Mouse (Mus musculus): ENCODE results near the gene Zc3h4. TPM values are rescaled to one million over a fixed set of nuclear protein-coding genes. Genes with fewer than 3 reads are reported as not detected.
A peak's percentile ranks its signal among the peaks of the same experiment; 100 is the strongest.
"Not testable (repeated sequence)": the region's sequence is repeated elsewhere in the genome, so short reads cannot be mapped to it uniquely, and the experiment has no call there.

The Zc3h4 gene
- polyA plus RNA-seq, 1 experiment from 2014 or later: 20.7 TPM

DNA sequence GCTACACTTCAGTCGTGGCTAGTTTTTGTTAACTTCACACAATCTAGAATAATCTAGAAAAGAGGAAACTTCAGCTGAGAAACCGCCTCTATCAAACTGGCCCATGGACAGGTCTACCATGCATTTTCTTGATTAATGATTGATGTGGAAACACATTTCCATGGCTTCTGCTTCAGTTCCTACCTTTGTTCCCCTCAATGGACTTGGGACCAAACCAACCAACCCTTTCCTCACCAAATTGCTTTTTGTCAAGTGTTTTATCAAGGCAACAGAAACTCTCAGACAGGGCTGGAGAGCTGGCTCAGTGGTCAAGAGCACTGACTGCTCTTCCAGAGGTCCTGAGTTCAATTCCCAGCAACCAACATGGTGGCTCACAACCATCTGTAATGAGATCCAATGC, 30.1 kb upstream of the Zc3h4 start:
- no peak for DNase-seq (ENCODE audit: low spot score)
- Histone ChIP-seq H3K9ac (ENCODE audit: low read depth, low read length) (no peak overlapping the region), H3K9me3 (ENCODE audit: control insufficient read depth, low read length) (no peaks in the 10 kb centered on the region), H3K36me3 (ENCODE audit: control insufficient read depth, insufficient read depth, low read length) (peaks cover 20% of the 10 kb centered on the region), H3K4me2 (replicated peaks; ENCODE audit: low read depth, low read length) (no peak overlapping the region), H3K4me3 (ENCODE audit: low read depth, low read length) (no peak overlapping the region), H3K27ac (ENCODE audit: low read depth, low read length) (no peak overlapping the region), H3K27me3 (ENCODE audit: control insufficient read depth, insufficient read depth, low read length) (no peaks in the 10 kb centered on the region), H3K4me1 (replicated peaks; ENCODE audit: control insufficient read depth, insufficient read depth, low read length) (peaks cover 7% of the 10 kb centered on the region)
- 94% methylated on average over 2 of the region's 2 CpGs for WGBS
- ATAC-seq (ENCODE audit: low FRiP score): no peak

DNA sequence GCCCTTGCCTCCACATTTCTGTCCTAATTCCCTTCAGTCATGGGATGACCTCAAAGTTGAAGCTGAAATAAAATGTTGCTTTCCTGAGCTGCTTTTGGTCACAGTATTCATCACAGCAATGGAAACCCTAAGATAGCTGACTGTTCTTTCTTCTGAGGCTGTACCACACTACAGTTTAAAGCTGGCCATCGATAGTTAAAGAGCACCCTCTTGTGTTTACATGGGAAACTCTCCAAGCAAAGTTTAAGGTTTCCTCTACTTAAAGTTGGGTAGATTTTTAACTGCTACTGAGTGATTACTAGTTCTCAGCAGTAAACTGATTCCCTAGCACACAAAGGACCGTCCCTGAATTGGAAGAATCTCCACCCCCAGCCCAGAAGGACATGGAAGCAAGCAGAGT, 27.0 kb upstream of the Zc3h4 start:
- WGBS: 73% methylated on average over 2 of the region's 2 CpGs
- ATAC-seq (ENCODE audit: low FRiP score): no peak
- no peak overlapping the region for H3K4me2 ChIP-seq (replicated peaks; ENCODE audit: low read depth, low read length)
- no peaks in the 10 kb centered on the region for H3K27me3 ChIP-seq (ENCODE audit: control insufficient read depth, insufficient read depth, low read length)
- H3K4me1 ChIP-seq (replicated peaks; ENCODE audit: control insufficient read depth, insufficient read depth, low read length): no peaks in the 10 kb centered on the region
- H3K36me3 ChIP-seq (ENCODE audit: control insufficient read depth, insufficient read depth, low read length): peaks cover 11% of the 10 kb centered on the region
- H3K27ac ChIP-seq (ENCODE audit: low read depth, low read length): no peak overlapping the region
- no peak for DNase-seq (ENCODE audit: low spot score)
- no peak overlapping the region for H3K4me3 ChIP-seq (ENCODE audit: low read depth, low read length)
- no peak overlapping the region for H3K9ac ChIP-seq (ENCODE audit: low read depth, low read length)
- H3K9me3 ChIP-seq (ENCODE audit: control insufficient read depth, low read length): no peaks in the 10 kb centered on the region

DNA sequence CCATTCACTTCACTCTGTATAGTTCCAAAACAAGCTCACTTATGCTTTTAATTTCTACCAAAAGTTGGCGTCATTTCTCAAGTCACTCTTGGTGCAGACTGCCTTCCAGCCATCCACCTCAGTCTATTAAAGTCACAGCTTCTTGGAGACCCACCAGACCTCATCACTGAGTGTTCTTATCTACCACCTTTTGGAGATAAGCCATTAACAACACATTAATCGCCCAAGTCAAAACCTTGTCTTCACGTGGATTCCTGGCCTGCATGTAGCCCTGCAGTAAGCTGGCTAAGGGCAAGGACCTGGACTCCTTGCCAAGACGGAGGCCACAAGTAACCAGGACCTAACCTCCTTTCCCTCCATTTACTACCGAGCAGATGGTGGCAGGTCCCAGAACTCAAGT, 25.7 kb upstream of the Zc3h4 start:
- ATAC-seq (ENCODE audit: low FRiP score) (no peak), DNase-seq (ENCODE audit: low spot score) (no peak)
- Histone ChIP-seq H3K4me1 (replicated peaks; ENCODE audit: control insufficient read depth, insufficient read depth, low read length) (no peaks in the 10 kb centered on the region), H3K27me3 (ENCODE audit: control insufficient read depth, insufficient read depth, low read length) (no peaks in the 10 kb centered on the region), H3K36me3 (ENCODE audit: control insufficient read depth, insufficient read depth, low read length) (peaks cover 11% of the 10 kb centered on the region), H3K4me2 (replicated peaks; ENCODE audit: low read depth, low read length) (no peak overlapping the region), H3K27ac (ENCODE audit: low read depth, low read length) (no peak overlapping the region), H3K4me3 (ENCODE audit: low read depth, low read length) (no peak overlapping the region), H3K9me3 (ENCODE audit: control insufficient read depth, low read length) (no peaks in the 10 kb centered on the region), H3K9ac (ENCODE audit: low read depth, low read length) (no peak overlapping the region)
- WGBS: 94% methylated on average over 5 of the region's 5 CpGs

DNA sequence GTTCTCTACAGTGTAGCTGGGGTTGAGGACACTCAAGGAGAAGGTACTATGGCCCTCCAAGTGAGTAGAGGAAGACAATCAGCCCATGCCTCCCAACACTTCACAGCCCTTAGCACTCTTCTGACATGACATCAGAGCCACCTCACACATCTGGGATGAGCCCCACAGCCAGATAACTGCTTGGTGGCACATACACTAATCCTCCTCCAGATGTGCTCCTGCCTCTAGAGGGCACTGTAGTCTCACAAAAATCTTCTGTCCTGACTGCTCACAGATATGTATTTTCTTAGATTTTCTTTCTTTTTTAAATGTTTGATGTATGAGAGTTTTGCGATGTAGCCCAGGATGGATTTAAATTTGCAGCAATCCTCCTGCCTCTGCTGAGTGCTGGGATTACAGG, 24.2 kb upstream of the Zc3h4 start:
- no peaks in the 10 kb centered on the region for H3K27me3 ChIP-seq (ENCODE audit: control insufficient read depth, insufficient read depth, low read length)
- H3K36me3 ChIP-seq (ENCODE audit: control insufficient read depth, insufficient read depth, low read length): peaks cover 11% of the 10 kb centered on the region
- ATAC-seq (ENCODE audit: low FRiP score): no peak
- no peak overlapping the region for H3K27ac ChIP-seq (ENCODE audit: low read depth, low read length)
- WGBS: 88% methylated on average over 1 of the region's 1 CpGs
- H3K9ac ChIP-seq (ENCODE audit: low read depth, low read length): no peak overlapping the region
- H3K4me1 ChIP-seq (replicated peaks; ENCODE audit: control insufficient read depth, insufficient read depth, low read length): no peaks in the 10 kb centered on the region
- no peak overlapping the region for H3K4me2 ChIP-seq (replicated peaks; ENCODE audit: low read depth, low read length)
- no peaks in the 10 kb centered on the region for H3K9me3 ChIP-seq (ENCODE audit: control insufficient read depth, low read length)
- peak; percentile 45 for DNase-seq (ENCODE audit: low spot score)
- no peak overlapping the region for H3K4me3 ChIP-seq (ENCODE audit: low read depth, low read length)

DNA sequence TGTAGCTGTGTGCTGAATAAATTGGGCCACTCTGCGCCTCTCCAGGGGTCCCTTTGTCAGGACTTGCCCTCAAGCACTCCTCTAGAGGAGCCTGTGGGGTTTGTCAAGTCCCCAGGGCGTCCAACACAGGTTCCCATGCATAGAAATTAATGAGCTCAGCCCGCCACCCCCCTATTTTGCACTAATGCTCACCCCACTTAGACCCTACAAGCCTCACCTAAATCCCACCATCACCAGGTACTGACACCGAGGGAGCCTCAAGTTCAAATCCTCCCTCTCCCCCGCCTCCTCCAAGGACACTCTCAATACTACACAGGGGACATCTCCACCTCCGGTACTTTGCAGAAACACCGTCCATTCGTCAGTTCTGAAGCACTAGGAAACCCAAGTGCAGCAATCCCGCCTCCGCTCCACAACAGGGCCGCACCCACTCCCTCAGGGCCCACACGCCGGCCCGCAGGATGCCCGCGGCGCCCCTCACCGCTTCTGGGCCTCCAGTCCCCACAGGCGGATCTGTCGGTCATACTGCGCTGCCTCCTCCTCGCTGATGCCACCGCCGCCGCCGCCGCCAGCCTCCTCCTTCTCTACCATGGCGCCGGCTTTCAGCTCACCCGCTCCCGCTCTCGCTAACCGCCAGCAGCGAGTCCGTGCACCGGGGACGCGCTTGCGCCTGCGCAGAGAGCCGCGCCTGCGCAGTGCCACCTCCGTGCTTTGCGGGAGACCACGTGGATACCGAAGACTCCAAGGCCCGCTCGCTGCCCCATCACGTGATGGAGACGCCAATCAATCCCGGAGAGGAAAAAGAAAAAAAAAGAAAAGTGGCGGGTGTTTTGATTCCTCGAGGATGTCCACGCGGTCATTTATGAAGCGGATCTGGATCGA, 13.3 kb upstream of the Zc3h4 start, which contains the start of gene Sae1:
Sae1 (minus strand) TSS at position 647 of the 882 bp plus-strand sequence.
- Histone ChIP-seq H3K4me2 (replicated peaks; ENCODE audit: low read depth, low read length) (peak within 1 kb of the TSS; percentile 77), H3K36me3 (ENCODE audit: control insufficient read depth, insufficient read depth, low read length) (no peaks in the 10 kb centered on the region), H3K27ac (ENCODE audit: low read depth, low read length) (peak within 1 kb of the TSS; percentile 55), H3K4me3 (ENCODE audit: low read depth, low read length) (peak within 1 kb of the TSS; percentile 68), H3K9ac (ENCODE audit: low read depth, low read length) (peak within 1 kb of the TSS; percentile 90), H3K27me3 (ENCODE audit: control insufficient read depth, insufficient read depth, low read length) (no peaks in the 10 kb centered on the region), H3K4me1 (replicated peaks; ENCODE audit: control insufficient read depth, insufficient read depth, low read length) (no peaks in the 10 kb centered on the region), H3K9me3 (ENCODE audit: control insufficient read depth, low read length) (no peaks in the 10 kb centered on the region)
- DNase-seq (ENCODE audit: low spot score) (peak; percentile 98), ATAC-seq (ENCODE audit: low FRiP score) (peak; percentile 95)
- WGBS: under 1% methylated on average over 57 of the region's 58 CpGs

DNA sequence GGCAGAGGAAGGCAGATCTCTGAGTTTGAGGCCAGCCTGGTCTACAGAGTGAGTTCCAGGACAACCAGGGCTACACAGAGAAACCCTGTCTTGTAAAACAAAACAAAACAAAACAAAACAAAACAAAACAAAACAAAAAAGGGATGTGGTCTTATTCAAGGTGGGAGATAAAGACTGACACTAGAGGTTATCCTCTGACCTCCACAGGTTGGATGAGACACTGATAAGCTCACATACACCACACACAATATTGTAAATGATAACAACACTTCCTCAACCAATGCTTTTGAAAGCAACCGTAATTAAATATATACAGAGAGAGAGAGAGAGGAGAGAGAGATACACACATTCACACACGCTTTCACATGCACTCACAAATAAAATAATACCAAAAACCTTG, 10.8 kb upstream of the Zc3h4 start:
- not testable (repeated sequence) for H3K4me1 ChIP-seq (replicated peaks; ENCODE audit: control insufficient read depth, insufficient read depth, low read length); H3K27me3 ChIP-seq (ENCODE audit: control insufficient read depth, insufficient read depth, low read length); H3K27ac ChIP-seq (ENCODE audit: low read depth, low read length); H3K9ac ChIP-seq (ENCODE audit: low read depth, low read length); H3K4me3 ChIP-seq (ENCODE audit: low read depth, low read length); H3K36me3 ChIP-seq (ENCODE audit: control insufficient read depth, insufficient read depth, low read length); DNase-seq (ENCODE audit: low spot score); H3K9me3 ChIP-seq (ENCODE audit: control insufficient read depth, low read length); H3K4me2 ChIP-seq (replicated peaks; ENCODE audit: low read depth, low read length); ATAC-seq (ENCODE audit: low FRiP score)
- 78% methylated on average over 2 of the region's 2 CpGs for WGBS

DNA sequence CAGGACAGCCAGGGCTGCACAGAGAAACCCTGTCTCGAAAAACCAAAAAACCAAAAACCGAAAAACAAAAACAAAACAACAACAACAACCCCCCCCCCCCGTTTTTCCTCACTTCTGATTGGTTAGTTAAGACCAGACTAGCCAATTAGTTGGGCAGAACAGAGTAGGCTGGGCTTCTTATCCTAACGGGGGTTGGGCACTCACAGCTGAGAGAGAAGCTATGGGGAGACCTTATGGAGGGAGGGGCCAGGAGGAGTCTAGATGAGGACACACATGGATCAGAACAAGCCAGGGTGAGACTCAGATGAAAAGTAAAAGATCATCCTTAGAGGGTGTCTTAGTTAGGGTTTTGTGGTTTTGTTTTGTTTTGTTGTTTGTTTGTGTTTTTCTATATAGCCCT, 7.8 kb upstream of the Zc3h4 start:
- no peaks in the 10 kb centered on the region for H3K9me3 ChIP-seq (ENCODE audit: control insufficient read depth, low read length)
- WGBS: 43% methylated on average over 4 of the region's 4 CpGs
- ATAC-seq (ENCODE audit: low FRiP score): no peak
- no peak overlapping the region for H3K9ac ChIP-seq (ENCODE audit: low read depth, low read length)
- H3K36me3 ChIP-seq (ENCODE audit: control insufficient read depth, insufficient read depth, low read length): no peaks in the 10 kb centered on the region
- no peak overlapping the region for H3K4me3 ChIP-seq (ENCODE audit: low read depth, low read length)
- H3K4me1 ChIP-seq (replicated peaks; ENCODE audit: control insufficient read depth, insufficient read depth, low read length): no peaks in the 10 kb centered on the region
- H3K27me3 ChIP-seq (ENCODE audit: control insufficient read depth, insufficient read depth, low read length): no peaks in the 10 kb centered on the region
- H3K4me2 ChIP-seq (replicated peaks; ENCODE audit: low read depth, low read length): no peak overlapping the region
- no peak overlapping the region for H3K27ac ChIP-seq (ENCODE audit: low read depth, low read length)
- DNase-seq (ENCODE audit: low spot score): no peak

DNA sequence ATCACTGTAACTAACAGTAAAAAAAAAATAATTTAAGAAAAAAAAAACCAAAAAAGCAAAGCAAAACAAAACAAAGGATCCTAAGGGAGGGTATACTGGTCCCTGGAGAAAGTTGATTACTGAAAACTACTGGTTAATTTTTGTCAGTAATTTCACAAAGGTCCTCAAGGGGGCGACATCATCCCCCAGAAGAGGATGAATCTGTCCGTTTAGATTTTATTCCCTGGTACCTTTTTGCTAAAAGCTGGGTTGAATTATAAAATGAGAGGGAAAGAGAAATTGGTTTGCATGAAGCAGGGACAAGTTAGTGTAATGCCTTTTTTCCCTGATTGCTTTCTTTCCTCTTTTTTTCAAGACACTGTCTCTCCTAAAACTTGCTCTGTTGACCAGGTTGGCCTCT, 4.8 kb upstream of the Zc3h4 start:
- Histone ChIP-seq H3K27ac (ENCODE audit: low read depth, low read length) (no peak overlapping the region), H3K9me3 (ENCODE audit: control insufficient read depth, low read length) (no peaks in the 10 kb centered on the region), H3K27me3 (ENCODE audit: control insufficient read depth, insufficient read depth, low read length) (no peaks in the 10 kb centered on the region), H3K9ac (ENCODE audit: low read depth, low read length) (no peak overlapping the region), H3K4me2 (replicated peaks; ENCODE audit: low read depth, low read length) (no peak overlapping the region), H3K4me3 (ENCODE audit: low read depth, low read length) (no peak overlapping the region), H3K4me1 (replicated peaks; ENCODE audit: control insufficient read depth, insufficient read depth, low read length) (no peaks in the 10 kb centered on the region), H3K36me3 (ENCODE audit: control insufficient read depth, insufficient read depth, low read length) (no peaks in the 10 kb centered on the region)
- DNase-seq (ENCODE audit: low spot score) (peak; percentile 70), ATAC-seq (ENCODE audit: low FRiP score) (no peak)
- WGBS: 0% methylated on average over 2 of the region's 2 CpGs

DNA sequence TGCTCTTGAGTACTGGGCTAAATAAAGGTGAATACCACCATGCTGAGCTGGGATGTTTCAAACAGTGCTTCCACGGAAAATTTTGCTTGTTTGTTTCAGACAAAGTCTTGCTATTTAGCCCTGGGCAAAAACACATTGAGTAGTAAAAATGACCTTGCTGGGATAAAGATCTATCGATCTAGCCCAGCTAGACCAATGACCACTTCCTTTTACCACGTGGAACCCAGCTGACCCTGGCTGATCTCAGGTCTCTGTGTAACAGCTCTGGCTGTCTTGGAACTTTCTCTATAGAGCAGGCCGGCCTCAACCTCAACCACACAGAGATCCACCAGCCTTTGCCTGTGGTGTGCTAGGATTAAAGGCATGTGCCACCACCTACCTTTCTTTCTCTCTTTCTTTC, 3.2 kb upstream of the Zc3h4 start:
- Histone ChIP-seq H3K4me3 (ENCODE audit: low read depth, low read length) (no peak overlapping the region), H3K4me2 (replicated peaks; ENCODE audit: low read depth, low read length) (no peak overlapping the region), H3K36me3 (ENCODE audit: control insufficient read depth, insufficient read depth, low read length) (no peaks in the 10 kb centered on the region), H3K27me3 (ENCODE audit: control insufficient read depth, insufficient read depth, low read length) (no peaks in the 10 kb centered on the region), H3K9ac (ENCODE audit: low read depth, low read length) (no peak overlapping the region), H3K9me3 (ENCODE audit: control insufficient read depth, low read length) (no peaks in the 10 kb centered on the region), H3K27ac (ENCODE audit: low read depth, low read length) (no peak overlapping the region), H3K4me1 (replicated peaks; ENCODE audit: control insufficient read depth, insufficient read depth, low read length) (no peaks in the 10 kb centered on the region)
- WGBS: 87% methylated on average over 4 of the region's 4 CpGs
- no peak for ATAC-seq (ENCODE audit: low FRiP score)
- no peak for DNase-seq (ENCODE audit: low spot score)
